Mouse (Mus musculus) MEL (cell line): ENCODE measurements around the gene Cdca7l.

Source experiments
- CTCF ChIP-seq, 3 experiments: IDR thresholded peaks in 2 of 3; conservative IDR thresholded peaks in 1 of 3; 2 replicates each; pipeline ENCODE4 v1.5.1; 2011 to 2012; ENCODE audit warnings: low read length in 3 of 3, low read depth in 2 of 3, mild to moderate bottlenecking in 2 of 3, improper control_type of control experiment in 1 of 3, inconsistent platforms in 1 of 3, mixed read lengths in 1 of 3, moderate library complexity in 1 of 3; ENCODE audit not compliant: control insufficient read depth in 1 of 3, insufficient read depth in 1 of 3, poor library complexity in 1 of 3, severe bottlenecking in 1 of 3
- HCFC1 ChIP-seq: IDR thresholded peaks from 2 replicates; pipeline ENCODE4 v1.6.1; 2012; ENCODE audit warnings: low read depth, mild to moderate bottlenecking, inconsistent platforms, low read length, improper control_type of control experiment, moderate library complexity
- JUND ChIP-seq: IDR thresholded peaks from 2 replicates; pipeline ENCODE4 v1.6.1; 2011; ENCODE audit warnings: low read depth, mild to moderate bottlenecking, improper control_type of control experiment, low read length
- POLR2A ChIP-seq, 2 experiments: IDR thresholded peaks; 2 replicates each; pipeline ENCODE4 v1.6.1; 2011 to 2012; ENCODE audit warnings: low read length in 2 of 2, mild to moderate bottlenecking in 2 of 2, control low read depth in 1 of 2, improper control_type of control experiment in 1 of 2, low read depth in 1 of 2, moderate library complexity in 1 of 2; ENCODE audit not compliant: control insufficient read depth in 1 of 2, insufficient read depth in 1 of 2, poor library complexity in 1 of 2
- UBTF ChIP-seq: IDR thresholded peaks from 2 replicates; pipeline ENCODE4 v1.6.1; 2012; ENCODE audit warnings: low read depth, mild to moderate bottlenecking, inconsistent platforms, low read length, improper control_type of control experiment, moderate library complexity, borderline replicate concordance; ENCODE audit not compliant: insufficient read depth
- ZC3H11A ChIP-seq: IDR thresholded peaks from 2 replicates; pipeline ENCODE4 v1.6.1; 2012; ENCODE audit warnings: low read depth, mild to moderate bottlenecking, inconsistent platforms, low read length, improper control_type of control experiment

- TF ChIP-seq JUND, result no peak
- no peak for TF ChIP-seq HCFC1
- TF ChIP-seq CTCF (IDR thresholded peaks at IDR 0.05 in 2 of 3, conservative IDR thresholded peaks at IDR 0.05 in 1 of 3; ENCODE audit: control insufficient read depth in 1 of 3, insufficient read depth in 1 of 3, low read depth in 2 of 3, low read length in 3 of 3, poor library complexity in 1 of 3, severe bottlenecking in 1 of 3), result no peak
- TF ChIP-seq ZC3H11A, result no peak
- no peak for TF ChIP-seq POLR2A (IDR thresholded peaks at IDR 0.05; ENCODE audit: control insufficient read depth in 1 of 2, insufficient read depth in 1 of 2, low read depth in 1 of 2, low read length in 2 of 2, poor library complexity in 1 of 2)
- TF ChIP-seq UBTF, result no peak
These were observed 15.5 kb upstream of the Cdca7l start for GRCm38 (mm10) chr12:117788513-117789011.
